Mouse (Mus musculus) B cell, adult 67 days (primary cell): ENCODE measurements around the gene Als2cl. TPM values are rescaled to one million over a fixed set of nuclear protein-coding genes. Genes with fewer than 3 reads are reported as not detected.

Experiments used
- total RNA-seq, 2 experiments: library from RNA; stranded (reverse); gene quantifications; 4 replicates each; pipeline ENCODE4 v1.2.4; 2023

Als2cl gene
- 1 to 10 TPM in 1 of 2 experiments, under 1 TPM in 1; 0.68 to 1.1 TPM for total RNA-seq

GRCm38 (mm10) chr9:110879191-110879920 lies at the start of gene Als2cl:
TSS of gene Als2cl (plus strand) at chr9:110879870.

GRCm38 (mm10) chr9:110834411-110834810 lies 45.3 kb upstream of the Als2cl start, which contains the start of gene Prss45:
TSS of gene Prss45 (plus strand) at chr9:110834588.

GRCm38 (mm10) chr9:110844206-110844605 lies 35.5 kb upstream of the Als2cl start, which contains the start of gene Prss46:
TSS of gene Prss46 (plus strand) at chr9:110844506.

DNA sequence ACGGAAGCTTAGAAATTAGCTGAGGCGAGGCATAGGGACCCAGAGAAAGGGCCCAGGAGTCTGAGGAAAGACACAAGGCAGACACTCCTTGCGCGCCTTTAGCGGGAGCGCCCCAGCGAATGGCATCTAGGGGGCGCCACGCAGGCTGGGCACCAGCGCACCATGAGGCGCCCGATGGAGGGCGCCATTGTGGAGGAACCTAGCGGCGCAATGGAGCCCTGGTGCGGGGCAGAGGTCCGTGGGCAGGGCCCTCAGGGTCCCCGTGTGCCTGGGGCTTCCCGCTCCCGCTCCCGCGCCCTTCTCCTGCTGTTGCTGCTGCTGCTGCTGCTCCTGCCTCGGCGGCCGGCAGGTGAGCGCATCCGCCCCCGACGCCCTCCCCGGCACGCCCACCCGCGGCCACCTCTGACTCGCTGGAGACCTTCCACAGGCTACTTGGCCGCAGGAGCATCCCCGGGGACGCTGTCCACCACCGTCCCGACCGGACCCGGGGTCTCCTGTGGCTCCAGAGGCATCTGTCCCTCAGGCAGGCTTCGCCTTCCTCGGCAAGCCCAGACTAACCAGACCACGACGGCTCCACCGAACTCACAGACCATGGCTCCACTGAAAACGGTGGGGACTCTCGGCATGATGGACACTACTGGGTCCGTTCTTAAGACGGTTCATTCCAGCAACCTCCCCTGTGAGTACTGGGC lies 21.7 kb upstream of the Als2cl start, which contains the start of gene Prss50:
Gene Prss50 (plus strand): TSS at position 187 of the 692 bp plus-strand sequence.

GRCm38 (mm10) chr9:110879998-110880561 lies 410 bp downstream of the Als2cl start, which contains the start of gene Tmie:
TSS of gene Tmie (minus strand) at chr9:110880113.

DNA sequence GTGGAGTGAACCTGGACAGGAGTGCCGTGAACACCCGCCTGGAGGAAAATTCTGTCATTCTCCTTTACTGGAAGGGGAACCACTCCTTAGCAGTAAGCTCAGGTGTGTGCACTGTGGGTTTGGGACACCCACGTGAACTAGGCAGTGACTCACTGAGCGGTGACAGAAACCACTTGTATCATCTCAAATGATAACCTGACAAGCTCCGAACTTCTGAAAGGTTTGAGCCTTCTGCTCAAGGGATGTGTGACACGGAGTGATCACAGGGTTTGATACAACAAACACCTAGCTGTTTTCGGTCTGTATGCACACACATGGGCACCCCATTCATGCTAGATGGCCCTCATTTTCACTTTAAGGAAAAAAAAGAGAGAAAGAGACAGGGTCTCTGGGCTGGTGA lies 37.1 kb downstream of the Als2cl start, which contains the start of gene Fam240a:
Gene Fam240a (minus strand): TSS at position 76 of the 400 bp plus-strand sequence.

DNA sequence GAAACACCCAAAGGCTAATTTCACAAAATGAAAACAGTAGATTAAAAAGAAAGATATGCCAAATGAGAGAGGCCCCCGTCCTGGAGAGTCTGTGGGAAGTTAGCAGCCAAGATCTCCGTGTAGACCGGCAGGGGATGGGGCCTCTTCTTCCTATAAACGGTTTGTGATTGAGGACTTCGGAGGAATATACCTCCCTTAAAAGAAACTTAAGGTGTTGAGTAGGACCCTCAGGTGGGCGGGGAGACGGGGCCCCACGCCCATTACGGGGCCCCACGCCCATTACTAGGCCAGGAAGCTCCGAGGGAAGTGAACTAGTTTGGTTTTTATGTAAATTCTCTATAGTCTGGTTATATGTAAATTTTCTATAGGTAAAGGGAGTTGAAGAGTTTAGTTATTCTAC lies 66.3 kb downstream of the Als2cl start, which contains the start of gene Tdgf1:
Gene Tdgf1 (minus strand): TSS at position 233 of the 400 bp plus-strand sequence.

Other genes with a start within 250 kb of the Als2cl start
- gene Nbeal2, start 225.7 kb upstream of the Als2cl start, total RNA-seq: 10 to 100 TPM; 33.5 to 41.6 TPM
- gene Ccdc12, start 223.4 kb upstream of the Als2cl start, total RNA-seq: 10 to 100 TPM; 68.8 to 88.5 TPM
- gene Myl3, start 138.0 kb upstream of the Als2cl start, total RNA-seq: under 1 TPM in 1 of 2 experiments, not detected in 1; 0.83 TPM
- gene Pth1r, start 132.7 kb upstream of the Als2cl start, total RNA-seq: not detected
- gene Prss42, start 81.7 kb upstream of the Als2cl start, total RNA-seq: not detected
- not detected for gene Prss44, start 65.9 kb upstream of the Als2cl start, total RNA-seq
- gene Prss43, start 53.2 kb upstream of the Als2cl start, total RNA-seq: not detected
- gene Prss45, start 45.3 kb upstream of the Als2cl start, total RNA-seq: not detected
- not detected for gene Prss46, start 35.4 kb upstream of the Als2cl start, total RNA-seq
- gene Prss50, start 21.9 kb upstream of the Als2cl start, total RNA-seq: not detected
- gene Tmie, start 243 bp downstream of the Als2cl start, total RNA-seq: not detected
- not detected for gene Fam240a, start 37.0 kb downstream of the Als2cl start, total RNA-seq
- gene Tdgf1, start 66.3 kb downstream of the Als2cl start, total RNA-seq: not detected
- under 1 TPM in 1 of 2 experiments, not detected in 1; 0.38 TPM for gene Lrrc2, start 71.7 kb downstream of the Als2cl start, total RNA-seq
- gene Rtp3, start 110.7 kb downstream of the Als2cl start, total RNA-seq: not detected
- gene Ltf, start 139.4 kb downstream of the Als2cl start, total RNA-seq: 1 to 10 TPM; 2.3 to 4.3 TPM
- 1 to 10 TPM; 2.8 to 4.6 TPM for gene Ccrl2, start 177.6 kb downstream of the Als2cl start, total RNA-seq
- 10 to 100 TPM; 27.3 to 33.9 TPM for gene Lrrfip2, start 237.7 kb downstream of the Als2cl start, total RNA-seq